Mouse (Mus musculus) CH12.LX (cell line): ENCODE results near the gene Limd1. TPM values are rescaled to one million over a fixed set of nuclear protein-coding genes. Genes with fewer than 3 reads are reported as not detected.

Experiments
- DNase-seq: peaks from one replicate; pipeline ENCODE4 v3.0.0-alpha.2; 2013; ENCODE audit errors: extremely low read depth
- H3K27ac ChIP-seq: 2 replicates; pipeline ENCODE4 v1.5.1; 2012; ENCODE audit warnings: low read depth, mild to moderate bottlenecking, control low read depth, moderate library complexity; ENCODE audit not compliant: insufficient read depth
- H3K27me3 ChIP-seq: replicated peaks from 2 replicates; pipeline ENCODE3; 2012; ENCODE audit warnings: inconsistent platforms
- H3K36me3 ChIP-seq, 2 experiments: replicated peaks in 1 of 2; 2 replicates each; pipeline versions ENCODE3 to v1.6.1; 2012; ENCODE audit warnings: inconsistent platforms in 1 of 2, low read length in 1 of 2, mild to moderate bottlenecking in 1 of 2, mixed read lengths in 1 of 2, moderate library complexity in 1 of 2; ENCODE audit not compliant: control insufficient read depth in 1 of 2, insufficient read depth in 1 of 2
- H3K4me1 ChIP-seq, 2 experiments: 2 replicates each; pipeline ENCODE4 v1.6.1; 2012; ENCODE audit warnings: inconsistent platforms in 1 of 2, moderate library complexity in 1 of 2; ENCODE audit not compliant: insufficient read depth in 2 of 2, control insufficient read depth in 1 of 2
- H3K4me2 ChIP-seq: 2 replicates; pipeline ENCODE4 v1.6.1; 2012; ENCODE audit warnings: low read depth, mild to moderate bottlenecking, control low read depth; ENCODE audit not compliant: poor library complexity, insufficient read depth, severe bottlenecking
- H3K4me3 ChIP-seq, 3 experiments: fragments of 150-350 bp in 1 of 3; sonication (generic) in 1 of 3; replicated peaks in 1 of 3; 2 replicates each; pipeline versions ENCODE3 to v1.5.1; 2011 to 2012; ENCODE audit warnings: low read depth in 2 of 3, low read length in 2 of 3, mild to moderate bottlenecking in 2 of 3, moderate library complexity in 2 of 3, control low read depth in 1 of 3, improper control_type of control experiment in 1 of 3, inconsistent platforms in 1 of 3, mixed read lengths in 1 of 3; ENCODE audit not compliant: poor library complexity in 1 of 3
- H3K79me2 ChIP-seq: replicated peaks from 2 replicates; pipeline ENCODE4 v1.6.1; 2012; ENCODE audit warnings: mild to moderate bottlenecking, moderate library complexity; ENCODE audit not compliant: control insufficient read depth, poor library complexity, insufficient read depth, severe bottlenecking; ENCODE audit errors: extremely low read depth
- H3K9ac ChIP-seq: 2 replicates; pipeline ENCODE4 v1.6.1; 2012; ENCODE audit warnings: low read depth, mild to moderate bottlenecking, control low read depth, moderate library complexity; ENCODE audit not compliant: insufficient read depth
- H3K9me3 ChIP-seq: replicated peaks from 2 replicates; pipeline ENCODE3; 2012; ENCODE audit warnings: low read length, inconsistent platforms, mixed read lengths
- CHD2 ChIP-seq: IDR thresholded peaks from 2 replicates; pipeline ENCODE4 v1.6.1; 2011; ENCODE audit warnings: low read length, improper control_type of control experiment
- CTCF ChIP-seq, 2 experiments: IDR thresholded peaks in 1 of 2; conservative IDR thresholded peaks in 1 of 2; 2 replicates each; pipeline ENCODE4 v1.5.1; 2011 to 2012; ENCODE audit warnings: low read depth in 2 of 2, low read length in 2 of 2, improper control_type of control experiment in 1 of 2, inconsistent platforms in 1 of 2, mild to moderate bottlenecking in 1 of 2, moderate library complexity in 1 of 2
- EP300 ChIP-seq: IDR thresholded peaks from 2 replicates; pipeline ENCODE4 v1.6.1; 2011; ENCODE audit warnings: low read length, improper control_type of control experiment
- ETS1 ChIP-seq: conservative IDR thresholded peaks from 2 replicates; pipeline ENCODE4 v1.6.1; 2012; ENCODE audit warnings: low read depth, mild to moderate bottlenecking, inconsistent platforms, low read length, improper control_type of control experiment, moderate library complexity
- IRF4 ChIP-seq: IDR thresholded peaks from 2 replicates; pipeline ENCODE4 v1.6.1; 2014; ENCODE audit warnings: low read depth, mild to moderate bottlenecking, inconsistent platforms, low read length, improper control_type of control experiment
- MAZ ChIP-seq: IDR thresholded peaks from 2 replicates; pipeline ENCODE4 v1.6.1; 2012; ENCODE audit warnings: low read depth, mild to moderate bottlenecking, inconsistent platforms, low read length, improper control_type of control experiment, moderate library complexity
- MEF2A ChIP-seq: IDR thresholded peaks from 2 replicates; pipeline ENCODE4 v1.6.1; 2014; ENCODE audit warnings: low read depth, mild to moderate bottlenecking, inconsistent platforms, low read length, improper control_type of control experiment, borderline replicate concordance
- MYC ChIP-seq: IDR thresholded peaks from 2 replicates; pipeline ENCODE4 v1.6.1; 2011; ENCODE audit warnings: low read depth, mild to moderate bottlenecking, improper control_type of control experiment, low read length
- NELFE ChIP-seq: IDR thresholded peaks from 2 replicates; pipeline ENCODE4 v1.6.1; 2011; ENCODE audit warnings: low read depth, low read length, improper control_type of control experiment
- POLR2A ChIP-seq: IDR thresholded peaks from 2 replicates; pipeline ENCODE4 v1.6.1; 2011; ENCODE audit warnings: low read depth, mild to moderate bottlenecking, improper control_type of control experiment, low read length
- RCOR1 ChIP-seq: conservative IDR thresholded peaks from 2 replicates; pipeline ENCODE4 v1.6.1; 2012; ENCODE audit warnings: low read depth, mild to moderate bottlenecking, inconsistent platforms, low read length, improper control_type of control experiment
- TCF12 ChIP-seq: IDR thresholded peaks from 2 replicates; pipeline ENCODE4 v1.6.1; 2014; ENCODE audit warnings: low read depth, mild to moderate bottlenecking, inconsistent platforms, low read length, improper control_type of control experiment
- USF2 ChIP-seq: conservative IDR thresholded peaks from 2 replicates; pipeline ENCODE4 v1.6.1; 2011; ENCODE audit warnings: low read depth, low read length, improper control_type of control experiment
- dilution Hi-C: fragments of 300-500 bp; cut with MboI; formaldehyde crosslinking; loops from 2 replicates; pipeline ENCODE4 v1.14.3; 2020; ENCODE audit warnings: low sequenced_read_pairs; ENCODE audit not compliant: extremely low pct_unique_long_range_greater_than_20kb, extremely low pct_ligation_motif_present
- in situ Hi-C: fragments of 300-500 bp; cut with MboI; formaldehyde crosslinking; loops from 3 replicates; pipeline ENCODE4 v1.14.3; 2019; ENCODE audit warnings: low sequenced_read_pairs, low pct_ligation_motif_present, low pct_unique_long_range_greater_than_20kb, mixed read lengths
- polyA plus RNA-seq: library from polyadenylated mRNA; unstranded; fragments of >175 nt; gene quantifications from 2 replicates; pipeline ENCODE4 v1.2.1, GENCODE M21; 2012; ENCODE audit warnings: low read depth; ENCODE audit not compliant: insufficient read length
- total RNA-seq, 2 experiments: library from RNA; depleted of rRNA; stranded (reverse); fragments of 300-350 nt in 1 of 2; fragments of >200 nt in 1 of 2; gene quantifications; 2 replicates each; pipeline ENCODE4 v1.2.3; 2012 to 2014

Limd1 gene
- total and polyA plus RNA-seq, 3 experiments, result 52.7 to 64.5 (median 60.5) TPM

- Histone ChIP-seq H3K36me3 (peaks cover 65 to 93% of the 10 kb centered on the region in 2 experiments), H3K9ac (no peak overlapping the region), H3K4me2 (no peak overlapping the region), H3K27ac (no peak overlapping the region), H3K79me2 (no peaks in the 10 kb centered on the region; the same call in 1 of the 2 replicates), H3K9me3 (no peaks in the 10 kb centered on the region), H3K4me1 (no peaks in the 10 kb centered on the region), H3K4me3 (no peak overlapping the region), H3K27me3 (no peaks in the 10 kb centered on the region)
- in situ Hi-C loops (no loop called here), dilution Hi-C loops (no loop called here)
- TF ChIP-seq IRF4 (no peak), MEF2A (no peak), USF2 (no peak)
- DNase-seq, result no peak
These were observed 38.3 kb downstream of the Limd1 start for GRCm38 (mm10) chr9:123516641-123517385.

GRCm38 (mm10) chr9:123518969-123519894 is 40.7 kb downstream of the Limd1 start:
- Histone ChIP-seq H3K27me3 (no peaks in the 10 kb centered on the region), H3K79me2 (no peaks in the 10 kb centered on the region; the same call in 1 of the 2 replicates), H3K4me3 (no peak overlapping the region), H3K4me1 (peaks cover 0 to 8% of the 10 kb centered on the region in 2 experiments; a peak in 1 of 4 replicates), H3K9me3 (no peaks in the 10 kb centered on the region), H3K4me2 (no peak overlapping the region), H3K27ac (no peak overlapping the region), H3K36me3 (peaks cover 46 to 83% of the 10 kb centered on the region in 2 experiments), H3K9ac (no peak overlapping the region)
- dilution Hi-C loops (no loop called here), in situ Hi-C loops (no loop called here)
- no peak for TF ChIP-seq POLR2A
- TF ChIP-seq MAZ, result no peak
- no peak for TF ChIP-seq EP300
- no peak for TF ChIP-seq CHD2
- no peak for TF ChIP-seq CTCF (conservative IDR thresholded peaks at IDR 0.05 in 1 of 2, IDR thresholded peaks at IDR 0.05 in 1 of 2; ENCODE audit: low read depth in 2 of 2, low read length in 2 of 2)
- TF ChIP-seq ETS1, result no peak
- TF ChIP-seq TCF12, result no peak
- TF ChIP-seq RCOR1, result no peak
- no peak for TF ChIP-seq MYC
- TF ChIP-seq NELFE, result no peak
- DNase-seq, result no peak
